Mouse (Mus musculus) heart, postnatal 25 days (tissue): ENCODE data around the gene Tspan14. TPM values are rescaled to one million over a fixed set of nuclear protein-coding genes. Genes with fewer than 3 reads are reported as not detected.

ENCODE experiments used
- total RNA-seq, 2 experiments: library from RNA; stranded (reverse); gene quantifications; 2 replicates each; pipeline ENCODE4 v1.2.3; 2021

Gene Tspan14
- total RNA-seq, 2 experiments from 2014 or later = 17.1 to 18.1 TPM

Other genes with a start within 250 kb of the Tspan14 start
- under 1 TPM; 0.62 to 0.81 TPM for gene Sh2d4b, start 73.5 kb downstream of the Tspan14 start, total RNA-seq
- 10 to 100 TPM; 16.3 to 17.0 TPM for gene Fam213a, start 47.0 kb upstream of the Tspan14 start, total RNA-seq
- gene Dydc2, start 102.4 kb upstream of the Tspan14 start, total RNA-seq = not detected
- gene Dydc1, start 106.1 kb upstream of the Tspan14 start, total RNA-seq = not detected
- gene Mat1a, start 138.2 kb upstream of the Tspan14 start, total RNA-seq = not detected
- under 1 TPM in 1 of 2 experiments, not detected in 1; 0.64 TPM for gene Sftpa1, start 165.0 kb upstream of the Tspan14 start, total RNA-seq
- not detected for gene Mbl1, start 184.7 kb upstream of the Tspan14 start, total RNA-seq
- not detected for gene Sftpd, start 218.3 kb upstream of the Tspan14 start, total RNA-seq